Mouse (Mus musculus) hindbrain, postnatal 0 days (tissue): ENCODE data around the gene Carmil3. TPM values are rescaled to one million over a fixed set of nuclear protein-coding genes. Genes with fewer than 3 reads are reported as not detected.

ENCODE experiments used
- ATAC-seq: fragments of 200-750 bp; cut with Nextera tagmentation; 2 replicates; pipeline ENCODE4 v1.8.0; 2017; ENCODE audit warnings: mild to moderate bottlenecking, moderate TSS enrichment, moderate library complexity
- DNase-seq: peaks from one replicate; pipeline ENCODE4 v3.0.0-alpha.2; 2015; ENCODE audit warnings: low spot score
- H3K27ac ChIP-seq: fragments of 300-500 bp; sonication (generic); 2 replicates; pipeline ENCODE4 v1.5.1; 2014; ENCODE audit warnings: mild to moderate bottlenecking
- H3K27me3 ChIP-seq: fragments of 300-500 bp; sonication (generic); 2 replicates; pipeline ENCODE4 v1.6.1; 2014; ENCODE audit warnings: low read length, mixed read lengths; ENCODE audit not compliant: insufficient read depth
- H3K36me3 ChIP-seq: fragments of 300-500 bp; sonication (generic); 2 replicates; pipeline ENCODE4 v1.6.1; 2014; ENCODE audit warnings: low read length, mixed read lengths; ENCODE audit not compliant: insufficient read depth
- H3K4me1 ChIP-seq: fragments of 300-500 bp; sonication (generic); 2 replicates; pipeline ENCODE4 v1.6.1; 2014; ENCODE audit warnings: antibody characterized with exemption, low read length, mixed read lengths; ENCODE audit not compliant: insufficient read depth
- H3K4me2 ChIP-seq: fragments of 300-500 bp; sonication (generic); 2 replicates; pipeline ENCODE4 v1.6.1; 2014; ENCODE audit warnings: low read depth, mild to moderate bottlenecking, low read length, moderate library complexity, mixed read lengths
- H3K4me3 ChIP-seq: fragments of 300-500 bp; sonication (generic); 2 replicates; pipeline ENCODE4 v1.5.1; 2014; ENCODE audit warnings: low read length
- H3K9ac ChIP-seq: fragments of 300-500 bp; sonication (generic); replicated peaks from 2 replicates; pipeline ENCODE4 v1.6.1; 2014; ENCODE audit warnings: mild to moderate bottlenecking, low read length, moderate library complexity, mixed read lengths
- H3K9me3 ChIP-seq: fragments of 300-500 bp; sonication (generic); 2 replicates; pipeline ENCODE4 v1.6.1; 2016; ENCODE audit warnings: low read length, mixed read lengths
- CTCF ChIP-seq: IDR thresholded peaks from 2 replicates; pipeline ENCODE4 v1.5.1; 2016; ENCODE audit warnings: antibody characterized with exemption, control low read depth, low read depth
- WGBS: fragments of 180-500 bp; shearing (Covaris S2); extraction: QIAGEN DNeasy Blood & Tissue Kit; methylation state at CpG from one replicate; pipeline ENCODE4 v1.1.7; 2014; 5-methylcytosine and 5-hydroxymethylcytosine counted together
- polyA plus RNA-seq: library from polyadenylated mRNA; unstranded; fragments of >200 nt; fragmentation: Nextera tagmentation; extraction: Ambion mirVana; gene quantifications from 2 replicates; pipeline ENCODE4 v1.2.1, GENCODE M21; 2015
- total RNA-seq: library from RNA; depleted of rRNA; stranded (reverse); fragments of >200 nt; gene quantifications from 2 replicates; pipeline ENCODE4 v1.2.3, GENCODE M21; 2014

Gene Carmil3
- total and polyA plus RNA-seq, 2 experiments from 2014 or later, result 23.8 to 120 TPM

DNA sequence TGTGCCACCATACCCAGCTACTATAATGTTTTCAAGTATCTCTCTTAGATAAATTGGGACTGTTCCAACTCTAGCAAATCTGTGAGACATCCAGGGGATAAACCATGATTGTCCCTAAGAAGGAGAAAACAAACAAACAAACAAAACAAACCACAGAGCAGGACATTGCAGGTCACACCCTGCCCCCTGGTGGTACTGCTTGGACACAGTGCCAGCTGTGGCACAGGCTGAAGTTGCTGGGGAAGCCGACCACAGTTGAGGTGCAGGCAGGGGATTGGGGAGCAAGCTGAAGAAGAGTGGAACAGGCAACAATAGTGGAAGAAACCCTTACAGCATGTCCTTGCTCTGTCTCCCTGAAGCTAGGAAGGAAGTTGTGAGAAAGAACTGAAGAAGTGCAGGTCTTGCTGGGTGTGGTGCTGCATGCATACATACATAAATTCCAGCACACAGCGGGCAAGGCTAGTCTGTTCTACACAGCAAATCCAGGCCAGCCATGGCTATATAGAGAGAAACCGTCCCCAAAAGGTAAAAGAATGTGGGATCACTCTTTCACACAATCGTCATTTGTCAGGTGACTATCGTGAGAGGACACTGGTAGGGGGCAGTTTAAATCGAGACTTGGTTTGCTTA is 45.8 kb downstream of the Carmil3 start:
- Histone ChIP-seq H3K36me3 (no peaks in the 10 kb centered on the region), H3K9ac (no peak overlapping the region), H3K4me3 (no peak overlapping the region), H3K4me1 (peaks cover 3% of the 10 kb centered on the region), H3K4me2 (no peak overlapping the region), H3K27ac (no peak overlapping the region), H3K27me3 (no peaks in the 10 kb centered on the region), H3K9me3 (no peaks in the 10 kb centered on the region)
- DNase-seq, result peak; percentile 68
- ATAC-seq, result no peak
- peak; percentile 83 for TF ChIP-seq CTCF
- WGBS, result 60% methylated on average over 6 of the region's 6 CpGs

- Histone ChIP-seq H3K9ac (peak within 1 kb of the TSS; percentile 82), H3K9me3 (no peaks in the 10 kb centered on the region), H3K4me2 (peak within 1 kb of the TSS; percentile 94), H3K27me3 (no peaks in the 10 kb centered on the region), H3K4me3 (peak within 1 kb of the TSS; percentile 65), H3K4me1 (peaks cover 8% of the 10 kb centered on the region), H3K27ac (peak within 1 kb of the TSS; percentile 94), H3K36me3 (peaks cover 8% of the 10 kb centered on the region)
- peak; percentile 90 for ATAC-seq
- peak; percentile 86 for DNase-seq
- TF ChIP-seq CTCF, result no peak
- whole genome bisulfite sequencing, result under 1% methylated on average over 32 of the region's 32 CpGs
These were observed 49.8 kb downstream of the Carmil3 start, which contains the start of gene Pck2 for GRCm38 (mm10) chr14:55540067-55540786. TSS of gene Pck2 (plus strand) at chr14:55540266.

DNA sequence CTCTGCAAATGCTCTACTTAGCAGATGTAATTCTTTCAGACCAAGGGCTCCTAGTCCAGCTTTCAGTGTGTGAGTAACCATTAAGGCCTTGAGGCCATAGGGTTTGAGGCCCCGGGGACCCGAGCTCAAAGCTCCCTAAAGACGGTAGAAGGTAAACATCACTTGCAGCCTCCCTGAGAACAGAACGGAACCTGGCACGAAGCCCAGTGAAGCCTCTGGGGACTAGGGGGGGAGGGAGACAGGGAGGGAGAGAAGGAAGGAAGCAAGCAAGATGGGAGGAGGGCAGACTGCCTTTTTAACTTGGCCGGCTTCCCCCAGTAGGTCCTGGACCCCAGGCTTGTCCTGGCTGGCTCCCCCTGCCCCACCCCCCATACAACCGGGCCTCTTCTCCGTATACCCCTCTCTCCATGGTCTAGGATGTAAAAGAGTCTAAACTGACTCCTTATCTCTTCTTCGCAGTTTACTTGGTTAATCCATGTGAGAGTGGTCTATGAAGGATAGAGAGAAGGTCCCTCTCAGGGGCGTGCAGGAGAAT is 50.4 kb downstream of the Carmil3 start:
- Histone ChIP-seq H3K27me3 (no peaks in the 10 kb centered on the region), H3K4me1 (peaks cover 8% of the 10 kb centered on the region), H3K4me3 (peak overlapping the region; percentile 65), H3K9ac (peak overlapping the region; percentile 82), H3K27ac (peak overlapping the region; percentile 94), H3K4me2 (peak overlapping the region; percentile 94), H3K36me3 (peaks cover 10% of the 10 kb centered on the region), H3K9me3 (no peaks in the 10 kb centered on the region)
- ATAC-seq (peak; percentile 57), DNase-seq (peak; percentile 83)
- 6% methylated on average over 10 of the region's 10 CpGs for WGBS
- TF ChIP-seq CTCF, result no peak

DNA sequence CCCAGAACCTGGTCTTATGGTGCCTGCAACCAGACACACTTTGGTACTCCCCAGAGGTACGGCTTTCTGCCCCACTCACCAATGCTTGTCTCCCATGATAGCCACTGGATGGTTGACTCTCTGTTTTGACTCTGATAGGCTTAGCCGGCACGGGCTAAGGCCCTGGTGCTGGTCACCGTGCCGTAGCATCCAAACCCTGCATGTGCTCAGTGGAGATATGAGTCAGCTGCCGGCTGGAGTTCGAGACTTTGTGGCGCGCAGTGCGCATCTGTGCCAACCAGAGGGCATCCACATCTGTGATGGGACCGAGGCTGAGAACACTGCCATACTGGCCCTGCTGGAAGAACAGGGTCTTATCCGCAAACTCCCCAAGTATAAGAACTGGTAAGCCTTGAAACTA is 51.8 kb downstream of the Carmil3 start:
- no peak for TF ChIP-seq CTCF
- Histone ChIP-seq H3K4me2 (no peak overlapping the region), H3K4me1 (peaks cover 8% of the 10 kb centered on the region), H3K27me3 (no peaks in the 10 kb centered on the region), H3K9ac (no peak overlapping the region), H3K4me3 (no peak overlapping the region), H3K9me3 (no peaks in the 10 kb centered on the region), H3K36me3 (peaks cover 10% of the 10 kb centered on the region), H3K27ac (no peak overlapping the region)
- DNase-seq (no peak), ATAC-seq (no peak)
- WGBS, result 94% methylated on average over 12 of the region's 12 CpGs

DNA sequence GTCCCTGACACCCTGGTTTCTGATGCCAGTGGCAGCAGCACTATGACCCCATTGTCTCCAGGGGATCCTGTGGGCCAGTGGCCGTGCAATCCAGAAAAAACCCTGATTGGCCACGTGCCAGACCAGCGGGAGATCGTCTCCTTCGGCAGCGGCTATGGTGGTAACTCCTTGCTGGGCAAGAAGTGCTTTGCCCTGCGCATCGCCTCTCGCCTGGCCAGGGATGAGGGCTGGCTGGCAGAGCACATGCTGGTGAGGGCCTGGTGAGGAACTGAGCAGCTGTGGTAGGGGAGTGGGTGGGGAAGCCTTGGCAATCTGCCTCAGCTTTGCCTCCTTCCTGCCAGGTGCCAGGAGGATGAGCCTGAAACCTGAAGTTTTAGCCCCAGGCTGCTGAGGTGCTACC is 53.9 kb downstream of the Carmil3 start:
- no peak overlapping the region for H3K4me3 ChIP-seq
- ATAC-seq, result no peak
- no peak for DNase-seq
- WGBS, result 36% methylated on average over 9 of the region's 9 CpGs
- H3K4me1 ChIP-seq, result peaks cover 8% of the 10 kb centered on the region
- no peak overlapping the region for H3K9ac ChIP-seq
- no peak overlapping the region for H3K27ac ChIP-seq
- H3K36me3 ChIP-seq, result peaks cover 26% of the 10 kb centered on the region
- no peak overlapping the region for H3K4me2 ChIP-seq
- H3K27me3 ChIP-seq, result no peaks in the 10 kb centered on the region
- TF ChIP-seq CTCF, result no peak
- H3K9me3 ChIP-seq, result no peaks in the 10 kb centered on the region

DNA sequence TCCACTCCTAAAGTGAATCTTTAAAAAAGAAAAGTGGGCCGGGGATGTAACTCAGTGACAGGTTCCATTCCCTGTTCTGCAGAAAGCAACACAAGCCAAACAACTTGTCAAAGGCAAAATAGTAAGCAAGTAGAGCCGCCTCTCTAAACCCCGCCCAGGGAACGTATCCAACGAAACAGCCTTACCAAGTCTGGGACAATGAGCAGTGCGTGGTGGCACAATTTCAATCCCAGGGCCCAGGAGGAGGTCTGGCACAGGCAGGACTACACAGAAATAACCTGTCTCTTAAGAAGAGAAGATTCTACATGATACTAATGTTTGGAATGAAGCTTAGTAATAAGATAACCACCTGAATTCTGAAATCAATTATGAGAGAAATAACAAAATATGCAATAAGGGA is 59.7 kb downstream of the Carmil3 start:
- no peak for TF ChIP-seq CTCF
- DNase-seq (no peak), ATAC-seq (no peak)
- H3K4me3 ChIP-seq, result no peak overlapping the region
- no peak overlapping the region for H3K4me2 ChIP-seq
- H3K27me3 ChIP-seq, result no peaks in the 10 kb centered on the region
- H3K36me3 ChIP-seq, result peaks cover 18% of the 10 kb centered on the region
- no peak overlapping the region for H3K27ac ChIP-seq
- no peak overlapping the region for H3K9ac ChIP-seq
- no peaks in the 10 kb centered on the region for H3K9me3 ChIP-seq
- no peaks in the 10 kb centered on the region for H3K4me1 ChIP-seq
- WGBS, result 65% methylated on average over 6 of the region's 6 CpGs
